In genomic region chr2:30356906-30357305, GRCm38 (mm10) we compare ENCODE assay signal across 12 mouse cellular contexts. TPM values are rescaled to one million over a fixed set of nuclear protein-coding genes. Genes with fewer than 3 reads are reported as not detected.
DNase-seq lines count a peak whose midpoint lies in the region; ATAC-seq and TF ChIP-seq lines count a peak whose summit lies in the region.
"Had no signal": no experiment of that assay in that cellular context is flagged by ENCODE, and none has a peak within 500 bp of the region (broad histone marks: within the 10 kb centered on the region; RNA-seq: fewer than 3 reads in every experiment).

No protein-coding gene starts in this region.

- peaks cover 1% of the 10 kb centered on the region for H3K79me2 ChIP-seq in heart, adult 2 months (replicated peaks; ENCODE audit: control insufficient read depth, insufficient read depth, low read length)

- no peak for ATAC-seq in kidney, embryonic 16.5 days (ENCODE audit: low FRiP score, low TSS enrichment)
- no peak for ATAC-seq in embryonic facial prominence, embryonic 15.5 days (ENCODE audit: insufficient number of reproducible peaks, low FRiP score, low TSS enrichment, low read depth)

- no peaks in the 10 kb centered on the region; the same call in 1 of the 2 replicates for H3K36me3 ChIP-seq in heart, adult 2 months (ENCODE audit: control insufficient read depth, insufficient read depth, low read length)
- H3K36me3 ChIP-seq in kidney, embryonic 16.5 days (ENCODE audit: insufficient read depth, low read length): peaks cover 10% of the 10 kb centered on the region; the same call in 1 of the 2 replicates
- H3K36me3 ChIP-seq in embryonic facial prominence, embryonic 15.5 days: peaks cover 30% of the 10 kb centered on the region

- no peak overlapping the region for H3K4me2 ChIP-seq in kidney, embryonic 16.5 days (replicated peaks; ENCODE audit: low read depth, low read length)
- no peak overlapping the region for H3K4me2 ChIP-seq in embryonic facial prominence, embryonic 15.5 days (replicated peaks)

- peaks cover 18% of the 10 kb centered on the region for H3K4me1 ChIP-seq in heart, adult 2 months (ENCODE audit: control insufficient read depth, insufficient read depth, low read length)
- H3K4me1 ChIP-seq in kidney, embryonic 16.5 days (ENCODE audit: insufficient read depth, low read length): peaks cover 19% of the 10 kb centered on the region
- peaks cover 17% of the 10 kb centered on the region for H3K4me1 ChIP-seq in cortical plate, adult 2 months (ENCODE audit: control insufficient read depth, insufficient read depth, low read length)
- H3K4me1 ChIP-seq in embryonic facial prominence, embryonic 15.5 days: peaks cover 34% of the 10 kb centered on the region

- H3K27me3 ChIP-seq in heart, adult 2 months (ENCODE audit: control insufficient read depth, insufficient read depth, low read length): no peaks in the 10 kb centered on the region
- no peaks in the 10 kb centered on the region for H3K27me3 ChIP-seq in kidney, embryonic 16.5 days (ENCODE audit: insufficient read depth, low read length)
- H3K27me3 ChIP-seq in embryonic facial prominence, embryonic 15.5 days: no peaks in the 10 kb centered on the region

- no peak for TF ChIP-seq POLR2A in heart, adult 2 months (IDR thresholded peaks at IDR 0.05; ENCODE audit: insufficient read depth, low read depth, low read length)
- no peak for TF ChIP-seq POLR2A in cortical plate, adult 2 months (IDR thresholded peaks at IDR 0.05; ENCODE audit: extremely low read depth, insufficient read depth, low read length)

- intact Hi-C loops in heart, adult 2 months (cut with DNase I): no loop called here

- no peak for TF ChIP-seq CTCF in heart, adult 2 months (IDR thresholded peaks at IDR 0.05)
- no peak for TF ChIP-seq CTCF in cortical plate, adult 2 months (IDR thresholded peaks at IDR 0.05; ENCODE audit: extremely low read depth, insufficient read depth, low read length)

- DNase-seq in heart, adult 2 months: no peak
- DNase-seq in heart, adult 9 months (ENCODE audit: low spot score in 2 of 2): no peak
- no peak for DNase-seq in kidney, postnatal 14 days
- DNase-seq in thymus, postnatal 14 days: no peak
- DNase-seq in right cerebral cortex, postnatal 4 days: no peak
- DNase-seq: adrenal gland, postnatal 25 days; kidney, adult 8-10 months had no signal

- H3K27ac ChIP-seq in heart, adult 2 months: peak overlapping the region; percentile 87
- 0 out of 2 replicates have a peak overlapping the region, but pooled peaks have one; percentile 57 for H3K27ac ChIP-seq in kidney, embryonic 16.5 days (ENCODE audit: low read length)
- H3K27ac ChIP-seq in cortical plate, adult 2 months (ENCODE audit: insufficient read depth, low read length): 0 out of 2 replicates have a peak overlapping the region, but pooled peaks have one; percentile 95
- H3K27ac ChIP-seq in embryonic facial prominence, embryonic 15.5 days (replicated peaks): peak overlapping the region; percentile 65; the same call in 1 of the 2 replicates
- H3K27ac ChIP-seq: macrophage had no signal

- TF ChIP-seq EP300 in heart, adult 2 months (IDR thresholded peaks at IDR 0.05; ENCODE audit: insufficient read depth, low read depth, low read length): no peak

- no peak overlapping the region for H3K4me3 ChIP-seq in heart, adult 2 months
- H3K4me3 ChIP-seq in kidney, embryonic 16.5 days (ENCODE audit: low read length): no peak overlapping the region
- peak overlapping the region; percentile 86; the same call in 1 of the 2 replicates for H3K4me3 ChIP-seq in cortical plate, adult 2 months (ENCODE audit: insufficient read depth, low read length)
- no peak overlapping the region for H3K4me3 ChIP-seq in embryonic facial prominence, embryonic 15.5 days (replicated peaks)
- H3K4me3 ChIP-seq: erythroblast, embryonic 14.5 days had no signal

- H3K9ac ChIP-seq in heart, adult 2 months (ENCODE audit: low read depth, low read length): 0 out of 2 replicates have a peak overlapping the region, but pooled peaks have one; percentile 14
- peak overlapping the region; percentile 71; the same call in 1 of the 2 replicates for H3K9ac ChIP-seq in kidney, embryonic 16.5 days (replicated peaks; ENCODE audit: low read length)
- 0 out of 2 replicates have a peak overlapping the region, but pooled peaks have one; percentile 10 for H3K9ac ChIP-seq in embryonic facial prominence, embryonic 15.5 days

- WGBS in heart, adult 2 months: 53% methylated on average over 9 of the region's 9 CpGs
- WGBS in kidney, embryonic 16.5 days: 67% methylated on average over 9 of the region's 9 CpGs
- WGBS in embryonic facial prominence, embryonic 15.5 days: 67% methylated on average over 9 of the region's 9 CpGs

- no peaks in the 10 kb centered on the region for H3K9me3 ChIP-seq in kidney, embryonic 16.5 days (ENCODE audit: low read length)
- no peaks in the 10 kb centered on the region for H3K9me3 ChIP-seq in embryonic facial prominence, embryonic 15.5 days (replicated peaks)

RNA-seq across cellular contexts. Expression of gene Sh3glb2, which starts 2.2 kb away (rescaled TPM):
- total RNA-seq in heart, adult 2 months (2021): 10 to 100 TPM; 37.7 to 40.6 TPM
- 125 and 143 TPM in 2 replicates for polyA plus RNA-seq in heart, adult 2 months (2012; rRNA removed)
- polyA plus RNA-seq in kidney, embryonic 16.5 days (2015; fragmentation: Nextera tagmentation; extraction: Ambion mirVana): 100 and 102 TPM in 2 replicates
- polyA plus RNA-seq in cortical plate, adult 2 months (2012; rRNA removed): 520 and 530 TPM in 2 replicates
- 106 and 114 TPM in 2 replicates for polyA plus RNA-seq in embryonic facial prominence, embryonic 15.5 days (2015; fragmentation: Nextera tagmentation; extraction: Ambion mirVana)

RNA-seq across cellular contexts. Expression of gene Miga2, which starts 7.1 kb away (rescaled TPM):
- 10 to 100 TPM; 74.2 to 90.3 TPM for total RNA-seq in heart, adult 2 months (2021)
- 64.3 and 98.7 TPM in 2 replicates for polyA plus RNA-seq in heart, adult 2 months (2012; rRNA removed)
- polyA plus RNA-seq in kidney, embryonic 16.5 days (2015; fragmentation: Nextera tagmentation; extraction: Ambion mirVana): 32.0 and 34.9 TPM in 2 replicates
- polyA plus RNA-seq in cortical plate, adult 2 months (2012; rRNA removed): 85.6 and 97.0 TPM in 2 replicates
- 21.8 and 22.9 TPM in 2 replicates for polyA plus RNA-seq in embryonic facial prominence, embryonic 15.5 days (2015; fragmentation: Nextera tagmentation; extraction: Ambion mirVana)

RNA-seq across cellular contexts. Expression of gene Dolpp1, which starts 35.1 kb away (rescaled TPM):
- total RNA-seq in heart, adult 2 months (2021): 1 to 10 TPM; 5.9 to 9.0 TPM
- 23.5 and 25.1 TPM in 2 replicates for polyA plus RNA-seq in heart, adult 2 months (2012; rRNA removed)
- 44.2 and 46.8 TPM in 2 replicates for polyA plus RNA-seq in kidney, embryonic 16.5 days (2015; fragmentation: Nextera tagmentation; extraction: Ambion mirVana)
- 32.0 and 35.5 TPM in 2 replicates for polyA plus RNA-seq in cortical plate, adult 2 months (2012; rRNA removed)
- 34.6 and 34.7 TPM in 2 replicates for polyA plus RNA-seq in embryonic facial prominence, embryonic 15.5 days (2015; fragmentation: Nextera tagmentation; extraction: Ambion mirVana)

RNA-seq across cellular contexts. Expression of gene Crat, which starts 58.7 kb away (rescaled TPM):
- total RNA-seq in heart, adult 2 months (2021): 100 to 1,000 TPM; 452 to 542 TPM
- polyA plus RNA-seq in heart, adult 2 months (2012; rRNA removed): 695 and 713 TPM in 2 replicates
- polyA plus RNA-seq in kidney, embryonic 16.5 days (2015; fragmentation: Nextera tagmentation; extraction: Ambion mirVana): 40.9 and 44.2 TPM in 2 replicates
- polyA plus RNA-seq in cortical plate, adult 2 months (2012; rRNA removed): 44.7 and 50.9 TPM in 2 replicates
- polyA plus RNA-seq in embryonic facial prominence, embryonic 15.5 days (2015; fragmentation: Nextera tagmentation; extraction: Ambion mirVana): 29.4 and 32.1 TPM in 2 replicates

RNA-seq across cellular contexts. Expression of gene Ptpa, which starts 58.9 kb away (rescaled TPM):
- 10 to 100 TPM; 82.7 to 91.2 TPM for total RNA-seq in heart, adult 2 months (2021)
- 88.7 and 107 TPM in 2 replicates for polyA plus RNA-seq in heart, adult 2 months (2012; rRNA removed)
- 184 and 191 TPM in 2 replicates for polyA plus RNA-seq in kidney, embryonic 16.5 days (2015; fragmentation: Nextera tagmentation; extraction: Ambion mirVana)
- polyA plus RNA-seq in cortical plate, adult 2 months (2012; rRNA removed): 167 and 176 TPM in 2 replicates
- polyA plus RNA-seq in embryonic facial prominence, embryonic 15.5 days (2015; fragmentation: Nextera tagmentation; extraction: Ambion mirVana): 146 and 154 TPM in 2 replicates

Comparison
In these comparisons a context has a peak if more than half of its experiments do, and no peak if none do; other contexts are left out.
1. H3K9ac ChIP-seq: peak in every context shown above with its lines; median percentile 71 in kidney, embryonic 16.5 days; 14 in heart, adult 2 months; 10 in embryonic facial prominence, embryonic 15.5 days.